Mouse (Mus musculus) CH12.LX (cell line): ENCODE measurements around the gene Spink8. TPM values are rescaled to one million over a fixed set of nuclear protein-coding genes. Genes with fewer than 3 reads are reported as not detected.

Experiments used
- DNase-seq: peaks from one replicate; pipeline ENCODE4 v3.0.0-alpha.2; 2013; ENCODE audit errors: extremely low read depth
- H3K27ac ChIP-seq: 2 replicates; pipeline ENCODE4 v1.5.1; 2012; ENCODE audit warnings: low read depth, mild to moderate bottlenecking, control low read depth, moderate library complexity; ENCODE audit not compliant: insufficient read depth
- H3K27me3 ChIP-seq: replicated peaks from 2 replicates; pipeline ENCODE3; 2012; ENCODE audit warnings: inconsistent platforms
- H3K36me3 ChIP-seq, 2 experiments: replicated peaks in 1 of 2; 2 replicates each; pipeline versions ENCODE3 to v1.6.1; 2012; ENCODE audit warnings: inconsistent platforms in 1 of 2, low read length in 1 of 2, mild to moderate bottlenecking in 1 of 2, mixed read lengths in 1 of 2, moderate library complexity in 1 of 2; ENCODE audit not compliant: control insufficient read depth in 1 of 2, insufficient read depth in 1 of 2
- H3K4me1 ChIP-seq, 2 experiments: 2 replicates each; pipeline ENCODE4 v1.6.1; 2012; ENCODE audit warnings: inconsistent platforms in 1 of 2, moderate library complexity in 1 of 2; ENCODE audit not compliant: insufficient read depth in 2 of 2, control insufficient read depth in 1 of 2
- H3K4me2 ChIP-seq: 2 replicates; pipeline ENCODE4 v1.6.1; 2012; ENCODE audit warnings: low read depth, mild to moderate bottlenecking, control low read depth; ENCODE audit not compliant: poor library complexity, insufficient read depth, severe bottlenecking
- H3K4me3 ChIP-seq, 3 experiments: fragments of 150-350 bp in 1 of 3; sonication (generic) in 1 of 3; replicated peaks in 1 of 3; 2 replicates each; pipeline versions ENCODE3 to v1.5.1; 2011 to 2012; ENCODE audit warnings: low read depth in 2 of 3, low read length in 2 of 3, mild to moderate bottlenecking in 2 of 3, moderate library complexity in 2 of 3, control low read depth in 1 of 3, improper control_type of control experiment in 1 of 3, inconsistent platforms in 1 of 3, mixed read lengths in 1 of 3; ENCODE audit not compliant: poor library complexity in 1 of 3
- H3K79me2 ChIP-seq: replicated peaks from 2 replicates; pipeline ENCODE4 v1.6.1; 2012; ENCODE audit warnings: mild to moderate bottlenecking, moderate library complexity; ENCODE audit not compliant: control insufficient read depth, poor library complexity, insufficient read depth, severe bottlenecking; ENCODE audit errors: extremely low read depth
- H3K9ac ChIP-seq: 2 replicates; pipeline ENCODE4 v1.6.1; 2012; ENCODE audit warnings: low read depth, mild to moderate bottlenecking, control low read depth, moderate library complexity; ENCODE audit not compliant: insufficient read depth
- H3K9me3 ChIP-seq: replicated peaks from 2 replicates; pipeline ENCODE3; 2012; ENCODE audit warnings: low read length, inconsistent platforms, mixed read lengths
- CHD1 ChIP-seq: IDR thresholded peaks from 2 replicates; pipeline ENCODE4 v1.6.1; 2012; ENCODE audit warnings: low read depth, low read length, improper control_type of control experiment, inconsistent platforms
- CHD2 ChIP-seq: IDR thresholded peaks from 2 replicates; pipeline ENCODE4 v1.6.1; 2011; ENCODE audit warnings: low read length, improper control_type of control experiment
- ELF1 ChIP-seq: IDR thresholded peaks from 2 replicates; pipeline ENCODE4 v1.6.1; 2014; ENCODE audit warnings: low read depth, mild to moderate bottlenecking, inconsistent platforms, low read length, improper control_type of control experiment
- EP300 ChIP-seq: IDR thresholded peaks from 2 replicates; pipeline ENCODE4 v1.6.1; 2011; ENCODE audit warnings: low read length, improper control_type of control experiment
- GABPA ChIP-seq: IDR thresholded peaks from 2 replicates; pipeline ENCODE4 v1.6.1; 2012; ENCODE audit warnings: low read depth, low read length, improper control_type of control experiment, inconsistent platforms; ENCODE audit not compliant: insufficient replicate concordance
- IRF4 ChIP-seq: IDR thresholded peaks from 2 replicates; pipeline ENCODE4 v1.6.1; 2014; ENCODE audit warnings: low read depth, mild to moderate bottlenecking, inconsistent platforms, low read length, improper control_type of control experiment
- JUND ChIP-seq: conservative IDR thresholded peaks from 2 replicates; pipeline ENCODE4 v1.6.1; 2011; ENCODE audit warnings: low read depth, low read length, improper control_type of control experiment
- MAFK ChIP-seq: IDR thresholded peaks from 2 replicates; pipeline ENCODE4 v1.6.1; 2011; ENCODE audit warnings: low read length, improper control_type of control experiment; ENCODE audit not compliant: insufficient replicate concordance
- MAZ ChIP-seq: IDR thresholded peaks from 2 replicates; pipeline ENCODE4 v1.6.1; 2012; ENCODE audit warnings: low read depth, mild to moderate bottlenecking, inconsistent platforms, low read length, improper control_type of control experiment, moderate library complexity
- MEF2A ChIP-seq: IDR thresholded peaks from 2 replicates; pipeline ENCODE4 v1.6.1; 2014; ENCODE audit warnings: low read depth, mild to moderate bottlenecking, inconsistent platforms, low read length, improper control_type of control experiment, borderline replicate concordance
- MYC ChIP-seq: IDR thresholded peaks from 2 replicates; pipeline ENCODE4 v1.6.1; 2011; ENCODE audit warnings: low read depth, mild to moderate bottlenecking, improper control_type of control experiment, low read length
- NRF1 ChIP-seq: IDR thresholded peaks from 2 replicates; pipeline ENCODE4 v1.6.1; 2014; ENCODE audit warnings: low read depth, mild to moderate bottlenecking, inconsistent platforms, low read length, improper control_type of control experiment, moderate library complexity
- PAX5 ChIP-seq: IDR thresholded peaks from 2 replicates; pipeline ENCODE4 v1.6.1; 2012; ENCODE audit warnings: low read length, inconsistent platforms, mixed read lengths
- POLR2AphosphoS2 ChIP-seq: IDR thresholded peaks from 2 replicates; pipeline ENCODE4 v1.6.1; 2011; ENCODE audit warnings: low read depth, low read length, improper control_type of control experiment
- RAD21 ChIP-seq: IDR thresholded peaks from 2 replicates; pipeline ENCODE4 v1.6.1; 2011; ENCODE audit warnings: low read depth, mild to moderate bottlenecking, low read length, improper control_type of control experiment, moderate library complexity
- SMC3 ChIP-seq: IDR thresholded peaks from 2 replicates; pipeline ENCODE4 v1.6.1; 2011; ENCODE audit warnings: low read depth, low read length, improper control_type of control experiment
- USF1 ChIP-seq: IDR thresholded peaks from 2 replicates; pipeline ENCODE4 v1.6.1; 2014; ENCODE audit warnings: low read depth, mild to moderate bottlenecking, inconsistent platforms, low read length, improper control_type of control experiment
- USF2 ChIP-seq: conservative IDR thresholded peaks from 2 replicates; pipeline ENCODE4 v1.6.1; 2011; ENCODE audit warnings: low read depth, low read length, improper control_type of control experiment
- ZC3H11A ChIP-seq: IDR thresholded peaks from 2 replicates; pipeline ENCODE4 v1.6.1; 2012; ENCODE audit warnings: low read depth, mild to moderate bottlenecking, inconsistent platforms, low read length, improper control_type of control experiment
- ZMIZ1 ChIP-seq: IDR thresholded peaks from 2 replicates; pipeline ENCODE4 v1.6.1; 2012; ENCODE audit warnings: low read depth, mild to moderate bottlenecking, inconsistent platforms, low read length, improper control_type of control experiment
- dilution Hi-C: fragments of 300-500 bp; cut with MboI; formaldehyde crosslinking; loops from 2 replicates; pipeline ENCODE4 v1.14.3; 2020; ENCODE audit warnings: low sequenced_read_pairs; ENCODE audit not compliant: extremely low pct_unique_long_range_greater_than_20kb, extremely low pct_ligation_motif_present
- in situ Hi-C: fragments of 300-500 bp; cut with MboI; formaldehyde crosslinking; loops from 3 replicates; pipeline ENCODE4 v1.14.3; 2019; ENCODE audit warnings: low sequenced_read_pairs, low pct_ligation_motif_present, low pct_unique_long_range_greater_than_20kb, mixed read lengths
- polyA plus RNA-seq: library from polyadenylated mRNA; unstranded; fragments of >175 nt; gene quantifications from 2 replicates; pipeline ENCODE4 v1.2.1, GENCODE M21; 2012; ENCODE audit warnings: low read depth; ENCODE audit not compliant: insufficient read length
- total RNA-seq, 2 experiments: library from RNA; depleted of rRNA; stranded (reverse); fragments of 300-350 nt in 1 of 2; fragments of >200 nt in 1 of 2; gene quantifications; 2 replicates each; pipeline ENCODE4 v1.2.3; 2012 to 2014

Gene Spink8
- total and polyA plus RNA-seq, 3 experiments = not detected

DNA sequence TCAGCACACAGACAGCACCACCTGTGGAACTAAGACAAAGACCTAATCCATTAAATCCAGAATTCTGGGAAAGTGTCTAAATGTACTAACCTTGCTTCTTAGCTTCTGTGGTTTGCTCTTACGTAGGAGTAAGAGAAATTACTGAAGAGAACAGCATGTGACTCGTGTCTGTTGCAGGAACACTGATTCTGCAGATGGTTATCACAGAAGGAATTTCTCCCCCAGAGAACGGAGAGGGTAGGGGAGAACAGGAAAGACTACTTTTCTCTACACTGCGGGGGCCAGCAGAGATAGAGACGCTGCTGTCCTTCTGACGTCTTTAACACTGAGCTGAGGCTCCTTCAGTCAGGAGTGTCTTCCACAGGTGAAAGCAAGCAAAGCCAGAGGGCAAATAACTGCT lies 4.3 kb downstream of the Spink8 start:
- H3K9me3 ChIP-seq = no peaks in the 10 kb centered on the region
- in situ Hi-C loops = no loop called here
- peaks cover 76% of the 10 kb centered on the region for H3K27me3 ChIP-seq
- H3K36me3 ChIP-seq = no peaks in the 10 kb centered on the region
- H3K4me1 ChIP-seq = no peaks in the 10 kb centered on the region
- no peak overlapping the region for H3K4me2 ChIP-seq
- H3K4me3 ChIP-seq = no peak overlapping the region
- H3K9ac ChIP-seq = no peak overlapping the region
- no peaks in the 10 kb centered on the region for H3K79me2 ChIP-seq
- dilution Hi-C loops = no loop called here
- no peak for DNase-seq
- H3K27ac ChIP-seq = no peak overlapping the region
- no peak for TF ChIP-seq MEF2A
- TF ChIP-seq IRF4 = no peak
- TF ChIP-seq POLR2AphosphoS2 = no peak
- no peak for TF ChIP-seq ZMIZ1
- TF ChIP-seq SMC3 = no peak
- TF ChIP-seq ELF1 = no peak
- TF ChIP-seq EP300 = no peak
- no peak for TF ChIP-seq ZC3H11A
- no peak for TF ChIP-seq JUND
- no peak for TF ChIP-seq GABPA

DNA sequence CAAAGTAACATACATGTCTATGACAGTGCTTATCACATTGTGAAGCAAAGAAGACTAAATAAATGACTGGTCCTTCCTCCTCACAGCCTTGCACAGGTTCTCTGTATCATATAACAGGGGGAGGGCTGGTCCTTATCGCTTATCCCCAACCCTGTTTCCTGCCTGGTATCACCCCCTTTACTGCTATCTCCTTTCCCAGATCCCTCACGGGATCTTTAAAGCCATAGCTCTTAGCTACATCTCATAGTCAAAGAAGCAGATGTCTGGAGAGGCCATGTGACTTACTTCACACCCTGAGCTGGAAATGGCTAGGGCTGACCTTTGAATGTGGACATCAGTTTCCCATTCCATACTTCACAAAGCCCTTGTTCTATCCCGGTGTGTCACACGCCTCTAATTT lies 13.7 kb downstream of the Spink8 start:
- Histone ChIP-seq H3K4me1 (no peaks in the 10 kb centered on the region), H3K36me3 (peaks cover 4 to 9% of the 10 kb centered on the region in 2 experiments), H3K79me2 (no peaks in the 10 kb centered on the region), H3K9ac (no peak overlapping the region), H3K4me3 (no peak overlapping the region), H3K27me3 (peaks cover 13% of the 10 kb centered on the region), H3K4me2 (no peak overlapping the region), H3K9me3 (no peaks in the 10 kb centered on the region), H3K27ac (no peak overlapping the region)
- TF ChIP-seq USF1 (no peak), JUND (no peak), RAD21 (no peak), EP300 (no peak), MAFK (no peak), CHD2 (no peak), MEF2A (no peak), MAZ (no peak), NRF1 (no peak), CHD1 (no peak), PAX5 (no peak), USF2 (no peak), MYC (no peak), ZMIZ1 (no peak)
- dilution Hi-C loops (no loop called here), in situ Hi-C loops (no loop called here)
- DNase-seq = no peak
